Mouse (Mus musculus) layer of hippocampus, postnatal 36 days (tissue): ENCODE measurements around the gene Nrxn1. TPM values are rescaled to one million over a fixed set of nuclear protein-coding genes. Genes with fewer than 3 reads are reported as not detected.

ENCODE experiments used
- DNase-seq, 2 experiments: peaks; one replicate each; pipeline ENCODE4 v3.0.0; 2022
- microRNA-seq, 2 experiments: library from miRNA; unstranded; fragments of <30 nt; microRNA quantifications; one replicate each; pipeline ENCODE4 v1.2.0; 2021
- total RNA-seq, 2 experiments: library from RNA; stranded (reverse); gene quantifications; 2 replicates each; pipeline ENCODE4 v1.2.3; 2021

Nrxn1 gene
- total RNA-seq, 2 experiments from 2014 or later: 431 to 444 TPM

- DNase-seq: no peak
Measured at GRCm38 (mm10) chr17:90078488-90078887, 1014.4 kb downstream of the Nrxn1 start.

DNA sequence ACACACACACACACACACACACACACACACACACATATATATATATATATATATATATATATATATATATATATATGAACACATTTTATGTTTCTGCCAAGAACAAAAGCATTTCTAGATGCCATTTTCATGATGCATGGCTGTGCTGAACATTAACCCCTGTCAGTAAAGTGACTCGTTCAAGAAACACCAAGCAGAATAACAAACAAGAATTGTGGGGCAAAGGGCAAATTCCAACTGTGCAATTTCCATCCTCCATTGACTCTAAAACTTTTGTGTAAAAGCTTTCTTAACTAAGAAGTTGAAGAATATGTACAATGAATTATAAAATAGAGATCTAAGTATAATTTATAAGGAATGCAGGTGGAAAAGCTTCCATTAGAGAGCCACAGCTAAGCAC, 1030.0 kb downstream of the Nrxn1 start:
- DNase-seq: no peak

- no peak for DNase-seq
Measured at GRCm38 (mm10) chr17:90060872-90061271, 1032.0 kb downstream of the Nrxn1 start.

DNA sequence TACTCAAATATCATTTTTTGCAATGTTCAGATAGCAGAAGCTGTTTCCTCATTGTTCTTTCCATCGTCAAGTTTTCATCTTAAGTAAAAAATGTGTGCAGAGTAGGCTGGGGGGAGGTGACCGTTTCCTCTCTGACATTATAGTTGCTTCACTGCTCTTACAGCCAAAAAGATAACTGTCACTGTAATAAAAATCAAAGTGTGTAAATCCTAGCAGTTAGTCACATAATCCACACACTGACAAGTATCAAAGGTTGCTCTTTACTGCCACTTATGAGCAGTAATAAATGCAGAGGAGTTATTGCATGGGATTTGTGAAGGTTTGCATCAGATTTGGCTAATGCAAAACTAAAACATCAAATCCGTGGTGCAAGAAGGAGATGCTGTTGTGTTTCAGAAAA, 1032.7 kb downstream of the Nrxn1 start:
- no peak for DNase-seq

GRCm38 (mm10) chr17:90059320-90060111, 1033.4 kb downstream of the Nrxn1 start:
- DNase-seq: no peak

DNA sequence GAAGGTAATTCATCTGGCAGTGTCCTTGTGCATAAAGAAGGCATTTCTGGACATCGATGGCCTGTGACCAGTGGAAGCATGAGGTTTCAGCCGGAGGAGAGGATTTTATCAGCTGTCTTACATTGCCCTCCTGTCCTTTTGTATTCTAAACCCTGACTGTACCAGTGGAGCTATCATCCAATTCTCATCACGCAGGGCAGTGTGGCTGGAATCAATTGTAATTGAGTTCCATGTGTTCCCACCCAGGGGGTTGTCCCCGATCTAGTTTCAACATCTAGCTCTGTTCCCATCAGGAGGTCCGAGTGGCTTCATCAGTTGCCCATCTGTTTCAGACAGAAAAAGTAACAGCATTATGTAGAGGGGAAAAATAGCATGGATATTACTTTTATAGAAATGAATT, 1038.6 kb downstream of the Nrxn1 start:
- no peak for DNase-seq

GRCm38 (mm10) chr17:90039316-90039715, 1053.6 kb downstream of the Nrxn1 start:
- DNase-seq: no peak

GRCm38 (mm10) chr17:90032416-90032815, 1060.5 kb downstream of the Nrxn1 start:
- DNase-seq: no peak

GRCm38 (mm10) chr17:90016636-90017035, 1076.2 kb downstream of the Nrxn1 start:
- DNase-seq: no peak

GRCm38 (mm10) chr17:90011761-90012160, 1081.1 kb downstream of the Nrxn1 start:
- no peak for DNase-seq

DNA sequence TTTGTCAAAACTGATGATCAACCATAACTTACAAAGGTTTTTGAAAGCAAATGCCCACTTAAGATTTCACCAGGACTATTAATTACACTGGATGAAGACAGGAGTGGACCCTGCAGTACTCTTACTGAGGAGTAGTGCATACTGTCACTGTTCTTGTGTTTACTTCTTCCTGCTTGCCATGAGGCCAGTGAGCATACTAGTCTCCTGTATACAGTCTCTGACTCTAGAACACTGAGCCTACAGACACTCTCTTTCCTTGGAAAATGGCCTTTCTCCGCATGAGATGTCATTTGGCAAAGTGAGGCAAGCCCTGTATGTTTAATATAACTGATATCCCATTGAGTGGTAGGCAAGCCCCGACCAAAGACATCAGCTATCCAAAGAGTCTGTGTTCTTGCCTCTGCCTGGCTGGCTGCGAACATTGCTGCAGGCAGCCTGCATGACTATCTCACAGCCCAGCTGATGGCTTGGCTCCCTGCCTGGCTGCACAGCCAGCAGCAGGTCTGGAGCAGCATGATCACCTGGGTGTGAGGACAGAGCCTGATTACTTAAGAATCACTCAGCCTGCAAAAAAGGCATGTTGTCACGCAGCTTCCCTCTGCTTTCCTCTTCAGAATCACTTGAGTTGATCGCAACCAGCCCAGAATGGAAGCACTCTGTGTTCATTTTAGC, 1085.3 kb downstream of the Nrxn1 start:
- DNase-seq: peak; percentile 1 to 14

- DNase-seq: no peak
Measured at GRCm38 (mm10) chr17:89990651-89991050, 1102.2 kb downstream of the Nrxn1 start.

Small RNAs within 50 kb of the gene (microRNA-seq; reads per million reads assigned to microRNA genes)
- gene Gm24510 (0 reads per million in 2 experiments), gene Gm27475 (0 reads per million in 2 experiments), gene Gm47307 (0 reads per million in 2 experiments)
